Mouse (Mus musculus) large intestine, adult 2 months (tissue): ENCODE results near the gene Nxpe4. TPM values are rescaled to one million over a fixed set of nuclear protein-coding genes. Genes with fewer than 3 reads are reported as not detected.

Experiments used
- DNase-seq: peaks from one replicate; pipeline ENCODE4 v3.0.0-alpha.2; 2012; ENCODE audit warnings: low read depth, low spot score
- WGBS: fragments of 180-500 bp; shearing (Covaris S2); methylation state at CpG from one replicate; pipeline ENCODE4 v1.1.7; 2018; 5-methylcytosine and 5-hydroxymethylcytosine counted together
- polyA plus RNA-seq: library from polyadenylated mRNA; depleted of rRNA; stranded (reverse); fragments of >200 nt; gene quantifications from 2 replicates; pipeline ENCODE4 v1.2.3, GENCODE M21; 2012; rRNA removed

Nxpe4 gene
- polyA plus RNA-seq, 1 experiment = 0.77 TPM

GRCm38 (mm10) chr9:48444821-48445220 lies 283.0 kb downstream of the Nxpe4 start:
- no peak for DNase-seq
- WGBS = 82% methylated on average over 2 of the region's 2 CpGs

GRCm38 (mm10) chr9:48447783-48448209 lies 286.0 kb downstream of the Nxpe4 start:
- no peak for DNase-seq
- WGBS = 20% methylated on average over 5 of the region's 5 CpGs

Other genes starting within 250 kb of the Nxpe4 start
- gene Nxpe2, start 191.4 kb downstream of the Nxpe4 start, polyA plus RNA-seq = 0.36 and 0.48 TPM in 2 replicates